Mouse (Mus musculus) right cerebral cortex, postnatal 14 days (tissue): ENCODE results near the gene Plekhg2.

ENCODE experiments used
- DNase-seq: peaks from one replicate; pipeline ENCODE4 v3.0.0; 2022

The Plekhg2 gene

GRCm38 (mm10) chr7:28382347-28382951 is 10.1 kb upstream of the Plekhg2 start:
- DNase-seq = no peak

GRCm38 (mm10) chr7:28381938-28382337 is 9.5 kb upstream of the Plekhg2 start:
- peak; percentile 66 for DNase-seq

DNA sequence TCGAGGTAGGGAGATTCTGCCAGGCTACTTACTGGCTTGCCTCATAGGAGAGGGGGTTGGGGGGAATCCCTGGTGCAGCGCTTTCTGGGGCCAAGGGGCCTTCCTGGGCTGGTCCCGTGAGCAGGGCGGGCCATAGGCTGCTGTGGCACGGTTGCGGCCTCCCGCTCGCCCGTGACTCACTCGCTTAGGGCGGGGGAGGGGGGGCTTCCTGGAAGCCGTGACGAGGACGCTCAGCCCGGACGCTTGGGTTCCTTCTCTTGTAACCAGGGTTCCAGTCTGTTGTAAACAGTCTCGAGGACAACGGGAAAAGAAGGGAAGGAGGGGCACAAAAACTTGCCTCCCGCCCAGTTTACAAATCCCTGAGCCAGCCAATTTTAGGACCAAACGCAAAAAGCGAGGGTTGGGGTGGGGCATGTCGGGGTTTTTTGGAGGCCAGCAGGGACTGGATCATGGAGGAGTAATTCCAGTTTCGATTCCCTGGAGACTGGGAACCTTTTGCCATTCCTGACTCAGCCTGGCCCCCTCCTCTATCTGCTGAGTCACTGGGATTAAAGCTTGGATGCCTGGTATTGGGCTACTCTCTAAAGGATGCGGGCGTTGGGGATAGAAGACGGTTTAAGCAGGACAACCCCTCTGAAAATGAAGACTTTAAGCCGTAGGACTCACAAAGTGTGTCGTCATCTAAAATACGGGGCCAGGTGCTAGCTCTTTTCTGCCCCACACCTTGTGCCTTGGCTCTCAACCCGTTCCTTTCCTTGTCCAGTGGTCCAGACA is 8.8 kb upstream of the Plekhg2 start:
- DNase-seq = no peak

DNA sequence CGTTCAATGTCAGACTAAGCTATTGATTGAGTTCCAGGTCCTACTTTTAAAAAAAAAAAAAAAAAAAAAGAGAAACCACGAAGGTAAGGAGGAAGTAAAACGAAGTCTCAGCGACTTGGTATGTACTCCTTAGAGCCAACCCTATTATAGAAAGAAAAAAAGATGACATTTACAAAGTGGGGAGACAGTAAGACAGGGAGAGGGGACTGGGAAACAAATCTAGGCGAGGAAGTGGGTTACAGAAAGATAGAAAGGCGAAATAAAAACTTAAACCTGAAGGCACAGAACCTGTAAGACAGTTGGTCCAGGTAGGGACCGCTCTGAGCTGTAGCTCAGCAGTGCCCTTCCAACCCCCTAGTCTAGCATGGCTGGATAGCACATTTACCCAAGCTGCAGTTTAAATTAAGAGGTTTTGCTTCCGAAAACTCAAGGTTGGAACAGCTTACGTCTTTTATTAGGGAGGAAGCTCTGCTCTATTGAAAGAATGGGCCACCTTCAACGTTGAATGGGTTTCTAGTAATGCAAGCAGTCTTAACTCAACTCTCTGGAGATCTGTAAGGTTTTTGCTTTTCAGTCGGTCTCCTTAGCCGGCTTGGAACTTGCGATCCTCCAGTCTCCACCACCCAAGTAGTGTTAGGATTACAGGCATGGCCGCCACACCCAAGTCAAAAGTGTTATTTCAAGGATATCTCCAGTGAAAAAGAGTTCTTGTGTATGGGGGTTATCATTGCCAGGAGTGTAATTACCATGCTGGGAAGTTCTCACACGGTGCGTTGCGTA is 8.0 kb upstream of the Plekhg2 start, which contains the start of gene Zfp36:
Zfp36 (minus strand) TSS at position 17 of the 780 bp plus-strand sequence.
- DNase-seq = no peak

DNA sequence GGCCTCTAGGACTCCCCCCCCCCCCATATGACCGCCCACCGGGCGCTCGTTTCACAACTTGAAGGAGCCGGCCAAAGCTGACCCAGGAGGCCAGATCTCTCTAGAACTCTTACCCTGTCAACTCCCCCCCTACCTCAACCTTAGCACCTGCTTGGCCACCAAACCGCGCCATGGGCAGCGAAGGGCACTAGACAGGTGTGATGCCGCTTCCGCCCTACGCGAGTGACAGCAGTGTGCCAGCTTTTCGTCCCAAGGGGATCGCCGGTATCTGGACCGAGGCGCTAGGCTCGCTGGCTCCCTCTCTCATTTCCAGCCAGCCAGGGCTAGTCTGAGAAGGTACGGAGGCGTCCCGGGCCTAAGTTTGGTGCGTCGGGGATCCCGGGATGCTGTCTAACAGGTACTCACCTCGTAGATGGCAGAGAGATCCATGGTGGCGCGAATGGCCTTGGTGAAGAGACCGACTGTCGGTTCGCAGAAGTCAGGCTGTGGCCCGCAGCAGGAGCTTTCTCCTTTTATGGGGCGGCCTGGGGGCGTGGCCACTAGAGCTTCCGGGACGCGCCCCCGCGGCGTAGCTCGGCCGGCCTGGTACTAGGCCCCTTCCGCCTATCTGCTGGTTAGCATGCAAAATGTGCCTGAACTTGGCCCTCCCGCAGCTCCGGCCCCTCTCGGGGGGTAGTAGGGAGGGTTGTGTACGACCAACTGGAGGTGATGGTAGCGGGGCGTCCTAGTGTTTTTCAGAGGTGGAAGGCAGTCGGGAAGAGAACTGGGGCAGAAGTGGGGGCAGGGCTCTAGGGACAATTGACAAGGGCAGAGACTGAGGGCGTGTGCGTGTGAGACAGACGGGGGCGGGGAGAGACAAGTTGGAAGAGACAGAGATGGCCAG is 6.6 kb upstream of the Plekhg2 start:
- DNase-seq = peak; percentile 86

GRCm38 (mm10) chr7:28378066-28378690 is 5.8 kb upstream of the Plekhg2 start:
- DNase-seq = no peak

DNA sequence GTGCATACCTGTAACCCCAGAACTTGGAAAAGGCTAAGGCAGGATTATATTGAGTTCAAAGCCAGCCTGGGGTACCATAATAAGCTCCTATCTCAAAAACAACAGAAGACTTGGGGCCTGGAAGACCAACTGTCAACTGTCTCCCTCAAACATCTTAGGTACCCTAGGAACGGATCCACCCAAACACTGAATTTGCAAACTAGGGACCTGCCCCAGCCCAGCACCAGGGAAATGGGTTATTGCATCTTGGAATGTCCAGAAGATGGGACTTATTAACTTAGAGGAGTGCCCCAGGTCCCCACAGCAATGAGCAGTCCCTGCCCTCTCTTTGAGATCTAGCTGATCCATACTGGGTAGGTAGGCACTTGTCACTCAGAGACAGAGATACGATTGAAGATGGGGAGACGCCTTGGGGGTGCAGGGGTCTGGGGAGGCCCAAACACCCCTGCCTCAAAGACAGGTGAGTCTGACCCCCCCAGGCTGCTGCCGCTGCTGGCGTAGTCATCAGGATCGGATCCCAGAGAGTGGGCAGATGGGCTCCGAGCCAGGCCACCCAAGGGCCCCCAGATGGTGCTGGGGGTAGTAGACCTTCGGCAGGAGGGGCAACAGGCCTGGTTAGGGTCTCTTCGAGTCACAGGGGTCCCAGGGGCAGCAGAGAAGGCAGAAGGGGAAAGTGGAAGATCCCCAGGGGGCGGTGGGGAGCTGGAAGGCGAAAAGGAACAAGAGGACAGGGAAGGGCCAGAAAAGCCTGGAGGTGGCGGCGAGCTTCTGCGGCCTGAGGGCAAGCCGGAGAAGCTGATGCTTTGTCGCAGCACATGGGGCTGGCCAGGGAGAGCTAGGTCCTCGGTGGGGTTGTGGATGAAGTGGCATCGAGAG is 5.0 kb upstream of the Plekhg2 start:
- DNase-seq = no peak

- no peak for DNase-seq
Measured at GRCm38 (mm10) chr7:28376011-28376771, 3.8 kb upstream of the Plekhg2 start.

- DNase-seq = peak; percentile 80
Measured at GRCm38 (mm10) chr7:28375176-28375921, 3.0 kb upstream of the Plekhg2 start.

DNA sequence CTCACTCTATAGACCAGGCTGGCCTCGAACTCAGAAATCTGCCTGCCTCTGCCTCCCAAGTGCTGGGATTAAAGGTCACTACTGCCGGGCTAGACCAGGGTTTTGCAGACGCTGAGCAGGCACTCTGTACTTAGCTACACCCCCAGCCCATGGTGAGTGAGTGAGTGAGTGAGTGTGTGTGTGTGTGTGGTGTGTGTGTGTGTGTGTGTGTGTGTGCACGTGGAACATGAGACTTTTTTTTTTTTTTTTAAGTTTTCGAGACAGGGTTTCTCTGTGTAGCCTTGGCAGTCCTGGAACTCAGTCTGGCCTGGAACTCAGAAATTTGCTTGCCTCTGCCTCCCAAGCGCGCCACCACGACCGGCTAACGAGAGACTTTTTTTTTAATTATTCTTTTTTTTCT is 2.2 kb upstream of the Plekhg2 start:
- DNase-seq = no peak

GRCm38 (mm10) chr7:28373891-28374495 is 1.6 kb upstream of the Plekhg2 start:
- DNase-seq = no peak

GRCm38 (mm10) chr7:28373131-28373581 is 757 bp upstream of the Plekhg2 start:
- peak; percentile 77 for DNase-seq

GRCm38 (mm10) chr7:28371514-28371989 is 847 bp downstream of the Plekhg2 start:
- no peak for DNase-seq

GRCm38 (mm10) chr7:28370977-28371513 is 1.4 kb downstream of the Plekhg2 start:
- DNase-seq = no peak

GRCm38 (mm10) chr7:28370051-28370450 is 2.3 kb downstream of the Plekhg2 start:
- no peak for DNase-seq

DNA sequence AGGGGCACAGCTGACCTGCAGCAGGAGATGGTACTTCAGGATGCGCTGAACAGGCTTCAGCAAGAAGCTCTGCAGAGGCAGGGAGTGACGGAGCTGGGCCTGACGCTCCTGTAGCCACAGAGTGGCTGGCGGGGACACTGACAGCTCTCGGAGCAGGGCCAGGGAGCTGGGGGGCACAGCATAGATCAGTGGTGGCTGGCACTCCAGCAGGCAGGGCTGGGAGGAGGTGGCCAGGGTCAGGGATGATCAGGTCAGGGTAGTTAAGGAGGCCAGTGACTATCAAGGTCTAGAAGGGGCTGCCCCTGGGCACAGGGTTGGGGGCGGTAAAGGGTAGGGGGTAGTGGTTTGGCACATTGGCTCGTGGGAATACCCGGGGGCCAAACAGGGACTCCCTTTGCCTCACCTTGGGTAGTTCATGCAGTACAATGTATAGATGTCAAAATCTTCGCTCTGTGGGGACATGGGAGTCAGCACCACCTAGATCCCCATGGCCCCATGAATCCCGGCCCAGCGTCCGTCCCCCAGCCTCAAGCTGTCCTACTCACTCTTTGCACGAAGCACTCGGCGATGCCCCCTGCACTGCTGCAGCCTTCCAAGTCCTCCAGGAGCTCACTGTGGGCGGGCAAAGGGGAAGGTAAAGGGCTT is 4.0 kb downstream of the Plekhg2 start:
- DNase-seq = no peak

GRCm38 (mm10) chr7:28367663-28368275 is 4.6 kb downstream of the Plekhg2 start:
- no peak for DNase-seq
